ENCODE assay signal across 24 mouse cellular contexts in the genomic region with DNA sequence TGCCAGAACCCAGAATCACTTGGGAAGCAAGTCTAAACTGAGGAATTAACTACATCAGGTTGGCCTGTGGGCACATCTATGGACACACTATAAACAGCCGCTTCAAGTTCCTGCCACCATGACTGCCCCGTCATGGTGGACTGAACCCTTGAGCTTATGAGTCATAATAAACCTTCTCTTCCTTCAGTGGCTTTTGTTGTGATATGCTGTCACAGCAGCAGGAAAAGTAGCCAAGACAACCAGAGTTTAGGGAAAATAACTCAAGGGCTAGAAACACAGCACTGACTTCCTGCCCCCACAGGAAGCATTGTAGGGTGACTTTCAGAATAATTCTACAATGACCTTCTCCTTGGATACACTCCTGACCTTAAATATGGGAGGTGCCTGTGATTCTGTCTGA. TPM values are rescaled to one million over a fixed set of nuclear protein-coding genes. Genes with fewer than 3 reads are reported as not detected.
DNase-seq lines count a peak whose midpoint lies in the region; ATAC-seq lines count a peak whose summit lies in the region.
"Had no signal": no experiment of that assay in that cellular context is flagged by ENCODE, and none has a peak within 500 bp of the region (broad histone marks: within the 10 kb centered on the region; RNA-seq: fewer than 3 reads in every experiment).

No protein-coding gene starts in this region.

- H3K4me3 ChIP-seq in heart, embryonic 12.5 days: no peak overlapping the region
- H3K4me3 ChIP-seq: embryonic facial prominence, embryonic 15.5 days; erythroblast, embryonic 14.5 days; forebrain, embryonic 10.5 days; forebrain, embryonic 15.5 days; heart, adult 2 months; hindbrain, embryonic 12.5 days; intestine, embryonic 15.5 days had no signal

- no peaks in the 10 kb centered on the region for H3K36me3 ChIP-seq in heart, embryonic 12.5 days
- H3K36me3 ChIP-seq: embryonic facial prominence, embryonic 15.5 days; forebrain, embryonic 10.5 days; forebrain, embryonic 15.5 days; G1E; hindbrain, embryonic 12.5 days; intestine, embryonic 15.5 days had no signal

- DNase-seq in heart, adult 11 months: peak; percentile 48
- no peak for DNase-seq in heart, postnatal 36 days
- peak; percentile 55 for DNase-seq in 416B (ENCODE audit: low read depth)
- DNase-seq in induced T-regulatory cell, adult 2 months (ENCODE audit: low read depth): peak; percentile 28
- no peak for DNase-seq in layer of hippocampus, postnatal 36 days
- DNase-seq: adrenal gland, adult 2 months; adrenal gland, postnatal 25 days; cerebellum, adult 18-20 months; cerebellum, adult 9-11 months; embryo, embryonic 11 days; heart, adult 2 months; kidney, adult 8-10 months had no signal

- peak; percentile 40 for ATAC-seq in CD4-positive, CD25-positive, alpha-beta regulatory T cell, adult 4 months
- ATAC-seq in heart, embryonic 12.5 days (ENCODE audit: insufficient number of reproducible peaks, low FRiP score): no peak
- ATAC-seq in megakaryocyte, adult 5-6 weeks (ENCODE audit: poor library complexity, severe bottlenecking): no peak
- ATAC-seq: forebrain, embryonic 15.5 days; hindbrain, embryonic 16.5 days; intestine, embryonic 15.5 days had no signal

- 81% methylated on average over 2 of the region's 2 CpGs for WGBS in heart, embryonic 12.5 days

- no peak overlapping the region for H3K9ac ChIP-seq in heart, embryonic 12.5 days
- H3K9ac ChIP-seq: embryonic facial prominence, embryonic 15.5 days; forebrain, embryonic 15.5 days; hindbrain, embryonic 12.5 days; intestine, embryonic 15.5 days had no signal

- no peak overlapping the region for H3K27ac ChIP-seq in heart, embryonic 12.5 days (ENCODE audit: poor library complexity, severe bottlenecking)
- H3K27ac ChIP-seq: embryonic facial prominence, embryonic 15.5 days; forebrain, embryonic 10.5 days; forebrain, embryonic 15.5 days; heart, adult 2 months; hindbrain, embryonic 12.5 days; intestine, embryonic 15.5 days had no signal

- H3K4me1 ChIP-seq in heart, embryonic 12.5 days (replicated peaks): no peaks in the 10 kb centered on the region
- H3K4me1 ChIP-seq: embryonic facial prominence, embryonic 15.5 days; intestine, embryonic 15.5 days had no signal

- H3K27me3 ChIP-seq in heart, embryonic 12.5 days (replicated peaks): no peaks in the 10 kb centered on the region
- H3K27me3 ChIP-seq: embryonic facial prominence, embryonic 15.5 days; forebrain, embryonic 15.5 days; hindbrain, embryonic 12.5 days; intestine, embryonic 15.5 days had no signal

- intact Hi-C loops in heart, postnatal 36 days (cut with DNase I): no loop called here

- no peaks in the 10 kb centered on the region for H3K9me3 ChIP-seq in heart, embryonic 12.5 days (replicated peaks)
- H3K9me3 ChIP-seq: embryonic facial prominence, embryonic 15.5 days; forebrain, embryonic 10.5 days; forebrain, embryonic 15.5 days; G1E; hindbrain, embryonic 12.5 days; intestine, embryonic 15.5 days had no signal

- H3K4me2 ChIP-seq in heart, embryonic 12.5 days: no peak overlapping the region
- H3K4me2 ChIP-seq: embryonic facial prominence, embryonic 15.5 days; forebrain, embryonic 15.5 days; heart, embryonic 11.5 days; hindbrain, embryonic 12.5 days; intestine, embryonic 15.5 days had no signal

RNA-seq across cellular contexts. Expression of gene Phlpp1, which starts 27.0 kb away (rescaled TPM):
- 10 to 100 TPM; 17.8 to 18.6 TPM for total RNA-seq in heart, postnatal 36 days (2021)
- 10 to 100 TPM in 1 of 2 experiments, 1 to 10 TPM in 1; 8.7 to 11.8 TPM for polyA plus RNA-seq in CD4-positive, CD25-positive, alpha-beta regulatory T cell, adult 4 months (2017; shearing (Covaris generic))
- polyA plus RNA-seq in heart, embryonic 12.5 days (2016; fragmentation: Nextera tagmentation; extraction: Ambion mirVana): 4.4 and 4.8 TPM in 2 replicates
- 1.8 and 2.6 TPM in 2 replicates for total RNA-seq in megakaryocyte, adult 5-6 weeks (2015)
- 2.7 and 3.8 TPM in 2 replicates for total RNA-seq in megakaryocyte, adult 5-6 weeks (2017)
- total RNA-seq in layer of hippocampus, postnatal 36 days (2021): 10 to 100 TPM; 82.0 to 88.0 TPM

Comparison
In these comparisons a context has a peak if more than half of its experiments do, and no peak if none do; other contexts are left out.
1. DNase-seq: peak in heart, adult 11 months (single experiment), 416B (single experiment) and induced T-regulatory cell, adult 2 months (single experiment); none in heart, postnatal 36 days (0 of 2) and layer of hippocampus, postnatal 36 days (0 of 2).
2. RNA of gene Phlpp1, which starts 27.0 kb away (total RNA-seq): 82.0 to 88.0 TPM in layer of hippocampus, postnatal 36 days; 17.8 to 18.6 TPM in heart, postnatal 36 days and 1.8 to 3.8 TPM in megakaryocyte, adult 5-6 weeks; every median in the first group is over 4 times any median in the second.